15 mouse cellular contexts compared by ENCODE assay signal in the genomic region with DNA sequence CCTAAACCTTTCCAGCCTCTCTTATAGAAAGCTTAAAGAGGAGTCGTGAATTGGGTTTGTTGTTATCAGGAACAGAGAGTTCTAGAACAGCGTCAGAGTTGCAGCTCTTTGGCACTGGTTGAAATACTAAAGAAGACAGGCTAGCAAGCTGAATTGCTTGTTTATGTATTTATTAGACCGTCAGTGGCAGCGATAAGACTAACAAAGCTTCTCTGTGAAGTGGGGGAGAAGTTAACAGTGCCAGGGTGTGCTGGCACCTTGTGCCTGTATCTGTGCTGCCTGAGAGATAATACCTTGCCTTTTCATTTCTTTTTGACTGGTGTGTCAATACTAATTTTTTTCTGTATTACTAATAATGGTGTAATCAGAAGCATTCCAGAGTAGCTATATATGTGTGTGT. TPM values are rescaled to one million over a fixed set of nuclear protein-coding genes. Genes with fewer than 3 reads are reported as not detected.
DNase-seq lines count a peak whose midpoint lies in the region; ATAC-seq and TF ChIP-seq lines count a peak whose summit lies in the region.
"Had no signal": no experiment of that assay in that cellular context is flagged by ENCODE, and none has a peak within 500 bp of the region (broad histone marks: within the 10 kb centered on the region; RNA-seq: fewer than 3 reads in every experiment).

No protein-coding gene starts in this region.

- peaks cover 12% of the 10 kb centered on the region for H3K79me2 ChIP-seq in MEL (ENCODE audit: control insufficient read depth, insufficient read depth, low read length, poor library complexity)

- TF ChIP-seq POLR2A in MEL (IDR thresholded peaks at IDR 0.05; ENCODE audit: control insufficient read depth in 1 of 2, insufficient read depth in 1 of 2, low read depth in 1 of 2, low read length in 2 of 2, poor library complexity in 1 of 2), result no peak

- 0 out of 4 replicates have a peak, but pooled peaks of 1 of the 2 experiments have one; percentile 20 for TF ChIP-seq EP300 in MEL (IDR thresholded peaks at IDR 0.05; ENCODE audit: low read depth in 1 of 2, low read length in 2 of 2)

- H3K36me3 ChIP-seq in heart, embryonic 10.5 days, result no peaks in the 10 kb centered on the region
- peaks cover 0 to 27% of the 10 kb centered on the region in 2 experiments; a peak in 2 of 4 replicates for H3K36me3 ChIP-seq in MEL (ENCODE audit: control insufficient read depth in 1 of 2, insufficient read depth in 2 of 2, low read length in 2 of 2)
- H3K36me3 ChIP-seq in hindbrain, embryonic 14.5 days (replicated peaks; ENCODE audit: control insufficient read depth, insufficient read depth), result no peaks in the 10 kb centered on the region
- no peaks in the 10 kb centered on the region for H3K36me3 ChIP-seq in midbrain, embryonic 12.5 days

- no peak for TF ChIP-seq RAD21 in MEL (IDR thresholded peaks at IDR 0.05; ENCODE audit: low read depth, low read length)

- ATAC-seq in hindbrain, embryonic 14.5 days (ENCODE audit: low FRiP score), result no peak
- no peak for ATAC-seq in midbrain, embryonic 12.5 days (ENCODE audit: low FRiP score, low read depth)
- no peak for ATAC-seq in CD4-positive, CD25-positive, alpha-beta regulatory T cell, adult 4 months

- H3K9ac ChIP-seq in MEL (ENCODE audit: control insufficient read depth, low read depth, low read length, poor library complexity, severe bottlenecking), result no peak overlapping the region
- peak overlapping the region; percentile 16; the same call in 1 of the 2 replicates for H3K9ac ChIP-seq in hindbrain, embryonic 14.5 days
- no peak overlapping the region for H3K9ac ChIP-seq in midbrain, embryonic 12.5 days (replicated peaks)

- 47% methylated on average over 4 of the region's 4 CpGs for WGBS in heart, embryonic 10.5 days
- 35% methylated on average over 4 of the region's 4 CpGs for WGBS in hindbrain, embryonic 14.5 days
- WGBS in midbrain, embryonic 12.5 days, result 53% methylated on average over 4 of the region's 4 CpGs

- H3K4me1 ChIP-seq in heart, embryonic 10.5 days, result peaks cover 34% of the 10 kb centered on the region
- peaks cover 7 to 15% of the 10 kb centered on the region in 2 experiments for H3K4me1 ChIP-seq in MEL (ENCODE audit: control insufficient read depth in 1 of 2, insufficient read depth in 2 of 2, low read length in 2 of 2)
- peaks cover 35% of the 10 kb centered on the region for H3K4me1 ChIP-seq in hindbrain, embryonic 14.5 days (replicated peaks; ENCODE audit: control insufficient read depth, insufficient read depth, low read length)
- peaks cover 37% of the 10 kb centered on the region for H3K4me1 ChIP-seq in midbrain, embryonic 12.5 days

- no peaks in the 10 kb centered on the region for H3K9me3 ChIP-seq in heart, embryonic 10.5 days
- no peaks in the 10 kb centered on the region for H3K9me3 ChIP-seq in MEL (replicated peaks; ENCODE audit: insufficient read depth, low read length)
- H3K9me3 ChIP-seq in hindbrain, embryonic 14.5 days (ENCODE audit: control insufficient read depth, low read length), result no peaks in the 10 kb centered on the region
- H3K9me3 ChIP-seq in midbrain, embryonic 12.5 days, result no peaks in the 10 kb centered on the region

- no peak for TF ChIP-seq CTCF in MEL (IDR thresholded peaks at IDR 0.05 in 2 of 3, conservative IDR thresholded peaks at IDR 0.05 in 1 of 3; ENCODE audit: control insufficient read depth in 1 of 3, insufficient read depth in 1 of 3, low read depth in 2 of 3, low read length in 3 of 3, poor library complexity in 1 of 3, severe bottlenecking in 1 of 3)

- H3K27me3 ChIP-seq in heart, embryonic 10.5 days (ENCODE audit: insufficient read depth, poor library complexity, severe bottlenecking), result no peaks in the 10 kb centered on the region
- no peaks in the 10 kb centered on the region for H3K27me3 ChIP-seq in MEL (ENCODE audit: control insufficient read depth in 1 of 2, insufficient read depth in 2 of 2, low read length in 2 of 2)
- no peaks in the 10 kb centered on the region for H3K27me3 ChIP-seq in hindbrain, embryonic 14.5 days (ENCODE audit: control insufficient read depth, insufficient read depth, low read length)
- no peaks in the 10 kb centered on the region for H3K27me3 ChIP-seq in midbrain, embryonic 12.5 days

- peak overlapping the region; percentile 46 for H3K4me2 ChIP-seq in hindbrain, embryonic 14.5 days (replicated peaks)
- H3K4me2 ChIP-seq in midbrain, embryonic 12.5 days (replicated peaks), result peak overlapping the region; percentile 33

- peak overlapping the region; percentile 10; the same call in 1 of the 2 replicates for H3K27ac ChIP-seq in heart, embryonic 10.5 days
- H3K27ac ChIP-seq in MEL (ENCODE audit: control insufficient read depth, low read depth, low read length), result no peak overlapping the region
- no peak overlapping the region for H3K27ac ChIP-seq in hindbrain, embryonic 14.5 days
- H3K27ac ChIP-seq in midbrain, embryonic 12.5 days (replicated peaks), result no peak overlapping the region
- H3K27ac ChIP-seq: gastrocnemius, adult 2 months had no signal

- H3K4me3 ChIP-seq in heart, embryonic 10.5 days, result no peak overlapping the region
- no peak overlapping the region for H3K4me3 ChIP-seq in MEL (ENCODE audit: control insufficient read depth in 1 of 2, insufficient read depth in 1 of 2, low read depth in 2 of 2, low read length in 2 of 2)
- no peak overlapping the region; the same call in 1 of the 2 replicates for H3K4me3 ChIP-seq in hindbrain, embryonic 14.5 days (replicated peaks; ENCODE audit: low read length)
- H3K4me3 ChIP-seq in midbrain, embryonic 12.5 days, result 0 out of 2 replicates have a peak overlapping the region, but pooled peaks have one; percentile 12
- H3K4me3 ChIP-seq: gastrocnemius, adult 2 months had no signal

- DNase-seq in heart, embryonic 10.5 days (ENCODE audit: low spot score), result no peak
- DNase-seq in heart, adult 18-20 months, result no peak
- peak; percentile 45 for DNase-seq in MEL (ENCODE audit: low read depth, low spot score)
- DNase-seq in hindbrain, embryonic 14.5 days (ENCODE audit: low spot score), result no peak
- DNase-seq in right cerebral cortex, postnatal 25 days, result no peak
- no peak for DNase-seq in thymus, postnatal 0 days (ENCODE audit: low spot score)
- DNase-seq: cerebellum, adult 11-12 months; gastrocnemius, adult 2 months; heart, postnatal 10 days; kidney, adult 8-10 months; lung, adult 2 months; right cerebral cortex, postnatal 4 days; thymus, postnatal 36 days had no signal

TF ChIP-seq in MEL, 35 proteins besides CTCF, POLR2A, EP300 and RAD21 (continues in another document):
- TF ChIP-seq ETS1 (IDR thresholded peaks at IDR 0.05; ENCODE audit: low read depth, low read length) (0 out of 2 replicates have a peak, but pooled peaks have one; percentile 16), MAX (IDR thresholded peaks at IDR 0.05; ENCODE audit: low read length) (no peak), TBP (IDR thresholded peaks at IDR 0.05; ENCODE audit: low read depth, low read length) (no peak), NRF1 (IDR thresholded peaks at IDR 0.05; ENCODE audit: insufficient read depth, low read depth, low read length, poor library complexity, severe bottlenecking) (no peak), ZKSCAN1 (IDR thresholded peaks at IDR 0.05; ENCODE audit: low read depth, low read length) (no peak), USF2 (IDR thresholded peaks at IDR 0.05; ENCODE audit: borderline replicate concordance in 1 of 2, insufficient read depth in 1 of 2, low read depth in 1 of 2, low read length in 2 of 2) (no peak), USF1 (IDR thresholded peaks at IDR 0.05; ENCODE audit: low read depth, low read length) (no peak), ZNF384 (IDR thresholded peaks at IDR 0.05; ENCODE audit: low read depth, low read length) (no peak), GABPA (IDR thresholded peaks at IDR 0.05; ENCODE audit: low read depth, low read length) (no peak), E2F4 (IDR thresholded peaks at IDR 0.05; ENCODE audit: borderline replicate concordance, low read depth, low read length) (no peak), ZMIZ1 (IDR thresholded peaks at IDR 0.05; ENCODE audit: low read depth, low read length) (no peak), MAZ (IDR thresholded peaks at IDR 0.05; ENCODE audit: low read depth, low read length) (no peak), MAFK (IDR thresholded peaks at IDR 0.05; ENCODE audit: borderline replicate concordance, low read depth, low read length) (no peak), NELFE (IDR thresholded peaks at IDR 0.05; ENCODE audit: low read depth, low read length) (no peak), HCFC1 (IDR thresholded peaks at IDR 0.05; ENCODE audit: low read depth, low read length) (no peak), ELF1 (IDR thresholded peaks at IDR 0.05; ENCODE audit: low read depth, low read length) (no peak), TAL1 (IDR thresholded peaks at IDR 0.05; ENCODE audit: low read length) (0 out of 2 replicates have a peak, but pooled peaks have one; percentile 9), JUND (IDR thresholded peaks at IDR 0.05; ENCODE audit: low read depth, low read length) (no peak)

RNA-seq across cellular contexts. Expression of a gene that starts 2.2 kb away (rescaled TPM):
- 31.0 and 37.3 TPM in 2 replicates for polyA plus RNA-seq in heart, embryonic 10.5 days (2016; fragmentation: Nextera tagmentation; extraction: Ambion mirVana)
- 1 to 10 TPM; 7.1 TPM for total RNA-seq in heart, adult 18-20 months (2021)
- total RNA-seq in MEL (2012; rRNA removed), result 4.0 and 5.6 TPM in 2 replicates
- polyA plus RNA-seq in MEL (2012; ENCODE audit: insufficient read depth in 1 of 2, insufficient read length in 2 of 2, low read depth in 1 of 2, low replicate concordance in 2 of 2, missing spikeins in 1 of 2), result 10 to 100 TPM in 1 of 2 experiments, not detected in 1; 12.5 TPM
- polyA plus RNA-seq in hindbrain, embryonic 14.5 days (2014; fragmentation: Nextera tagmentation; extraction: Ambion mirVana), result 54.7 and 59.9 TPM in 2 replicates
- polyA plus RNA-seq in midbrain, embryonic 12.5 days (2016; fragmentation: Nextera tagmentation; extraction: Ambion mirVana), result 60.5 and 69.0 TPM in 2 replicates
- 12.0 and 13.7 TPM in 2 replicates for polyA plus RNA-seq in thymus, postnatal 0 days (2015; fragmentation: Nextera tagmentation; extraction: Ambion mirVana)
- 10 to 100 TPM; 12.6 to 18.7 TPM for polyA plus RNA-seq in CD4-positive, CD25-positive, alpha-beta regulatory T cell, adult 4 months (2017; shearing (Covaris generic))

RNA-seq across cellular contexts. Expression of a gene that starts 46.9 kb away (rescaled TPM):
- polyA plus RNA-seq in heart, embryonic 10.5 days (2016; fragmentation: Nextera tagmentation; extraction: Ambion mirVana), result 27.6 and 32.5 TPM in 2 replicates
- total RNA-seq in heart, adult 18-20 months (2021), result 100 to 1,000 TPM; 229 to 248 TPM
- 8.4 and 10.6 TPM in 2 replicates for total RNA-seq in MEL (2012; rRNA removed)
- 10 to 100 TPM in 1 of 2 experiments, not detected in 1; 15.0 TPM for polyA plus RNA-seq in MEL (2012; ENCODE audit: insufficient read depth in 1 of 2, insufficient read length in 2 of 2, low read depth in 1 of 2, low replicate concordance in 2 of 2, missing spikeins in 1 of 2)
- 38.1 and 41.7 TPM in 2 replicates for polyA plus RNA-seq in hindbrain, embryonic 14.5 days (2014; fragmentation: Nextera tagmentation; extraction: Ambion mirVana)
- polyA plus RNA-seq in midbrain, embryonic 12.5 days (2016; fragmentation: Nextera tagmentation; extraction: Ambion mirVana), result 30.0 and 30.4 TPM in 2 replicates
- polyA plus RNA-seq in thymus, postnatal 0 days (2015; fragmentation: Nextera tagmentation; extraction: Ambion mirVana), result 58.4 and 60.0 TPM in 2 replicates
- 10 to 100 TPM; 35.2 to 42.3 TPM for polyA plus RNA-seq in CD4-positive, CD25-positive, alpha-beta regulatory T cell, adult 4 months (2017; shearing (Covaris generic))
